Mouse (Mus musculus): Measurements from ENCODE around the gene Serpinh1. TPM values are rescaled to one million over a fixed set of nuclear protein-coding genes. Genes with fewer than 3 reads are reported as not detected.
A peak's percentile ranks its signal among the peaks of the same experiment; 100 is the strongest.

Gene Serpinh1
- polyA plus RNA-seq, 1 experiment from 2014 or later, result 38.7 TPM

- H3K27me3 ChIP-seq (ENCODE audit: control insufficient read depth, insufficient read depth, low read length), result no peaks in the 10 kb centered on the region
- ATAC-seq (ENCODE audit: low read depth), result no peak
- H3K4me3 ChIP-seq (ENCODE audit: low read depth, low read length), result no peak overlapping the region
- no peaks in the 10 kb centered on the region for H3K36me3 ChIP-seq (ENCODE audit: control insufficient read depth, insufficient read depth, low read length)
- 90% methylated on average over 8 of the region's 8 CpGs for WGBS
- peaks cover 34% of the 10 kb centered on the region for H3K4me1 ChIP-seq (ENCODE audit: control insufficient read depth, insufficient read depth, low read length)
- H3K9me3 ChIP-seq (ENCODE audit: control insufficient read depth, low read length), result no peaks in the 10 kb centered on the region
- no peak overlapping the region for H3K9ac ChIP-seq (replicated peaks; ENCODE audit: low read depth, low read length)
- no peak overlapping the region for H3K4me2 ChIP-seq (ENCODE audit: low read depth, low read length)
- H3K27ac ChIP-seq (ENCODE audit: low read depth, low read length), result no peak overlapping the region
Observed at GRCm38 (mm10) chr7:99358371-99358770, 5.3 kb upstream of the Serpinh1 start.

GRCm38 (mm10) chr7:99357201-99357600, 4.2 kb upstream of the Serpinh1 start:
- no peak for ATAC-seq (ENCODE audit: low read depth)
- peaks cover 39% of the 10 kb centered on the region for H3K4me1 ChIP-seq (ENCODE audit: control insufficient read depth, insufficient read depth, low read length)
- no peak overlapping the region for H3K9ac ChIP-seq (replicated peaks; ENCODE audit: low read depth, low read length)
- H3K36me3 ChIP-seq (ENCODE audit: control insufficient read depth, insufficient read depth, low read length), result no peaks in the 10 kb centered on the region
- H3K9me3 ChIP-seq (ENCODE audit: control insufficient read depth, low read length), result no peaks in the 10 kb centered on the region
- WGBS, result 55% methylated on average over 7 of the region's 7 CpGs
- no peaks in the 10 kb centered on the region for H3K27me3 ChIP-seq (ENCODE audit: control insufficient read depth, insufficient read depth, low read length)
- no peak overlapping the region for H3K4me3 ChIP-seq (ENCODE audit: low read depth, low read length)
- no peak overlapping the region for H3K4me2 ChIP-seq (ENCODE audit: low read depth, low read length)
- peak overlapping the region; percentile 71; the same call in 1 of the 2 replicates for H3K27ac ChIP-seq (ENCODE audit: low read depth, low read length)

GRCm38 (mm10) chr7:99356244-99356930, 3.3 kb upstream of the Serpinh1 start:
- Histone ChIP-seq H3K4me3 (ENCODE audit: low read depth, low read length) (no peak overlapping the region), H3K27ac (ENCODE audit: low read depth, low read length) (peak overlapping the region; percentile 71), H3K4me1 (ENCODE audit: control insufficient read depth, insufficient read depth, low read length) (peaks cover 47% of the 10 kb centered on the region), H3K27me3 (ENCODE audit: control insufficient read depth, insufficient read depth, low read length) (no peaks in the 10 kb centered on the region), H3K36me3 (ENCODE audit: control insufficient read depth, insufficient read depth, low read length) (no peaks in the 10 kb centered on the region), H3K4me2 (ENCODE audit: low read depth, low read length) (no peak overlapping the region), H3K9me3 (ENCODE audit: control insufficient read depth, low read length) (no peaks in the 10 kb centered on the region), H3K9ac (replicated peaks; ENCODE audit: low read depth, low read length) (no peak overlapping the region)
- no peak for ATAC-seq (ENCODE audit: low read depth)
- 43% methylated on average over 9 of the region's 9 CpGs for WGBS

- no peaks in the 10 kb centered on the region for H3K27me3 ChIP-seq (ENCODE audit: control insufficient read depth, insufficient read depth, low read length)
- H3K9ac ChIP-seq (replicated peaks; ENCODE audit: low read depth, low read length), result no peak overlapping the region
- H3K36me3 ChIP-seq (ENCODE audit: control insufficient read depth, insufficient read depth, low read length), result no peaks in the 10 kb centered on the region
- no peak overlapping the region for H3K4me3 ChIP-seq (ENCODE audit: low read depth, low read length)
- H3K27ac ChIP-seq (ENCODE audit: low read depth, low read length), result peak overlapping the region; percentile 71
- ATAC-seq (ENCODE audit: low read depth), result no peak
- H3K4me1 ChIP-seq (ENCODE audit: control insufficient read depth, insufficient read depth, low read length), result peaks cover 41% of the 10 kb centered on the region
- H3K9me3 ChIP-seq (ENCODE audit: control insufficient read depth, low read length), result no peaks in the 10 kb centered on the region
- H3K4me2 ChIP-seq (ENCODE audit: low read depth, low read length), result peak overlapping the region; percentile 32; the same call in 1 of the 2 replicates
- 11% methylated on average over 7 of the region's 7 CpGs for WGBS
Observed at GRCm38 (mm10) chr7:99355731-99356131, 2.7 kb upstream of the Serpinh1 start.

- peaks cover 36% of the 10 kb centered on the region for H3K4me1 ChIP-seq (ENCODE audit: control insufficient read depth, insufficient read depth, low read length)
- peak; percentile 28; the same call in 1 of the 2 replicates for ATAC-seq (ENCODE audit: low read depth)
- WGBS, result 2% methylated on average over 18 of the region's 18 CpGs
Observed at GRCm38 (mm10) chr7:99351802-99352517, 1.1 kb downstream of the Serpinh1 start.

GRCm38 (mm10) chr7:99351104-99351801, 1.8 kb downstream of the Serpinh1 start:
- no peaks in the 10 kb centered on the region; the same call in 1 of the 2 replicates for H3K36me3 ChIP-seq (ENCODE audit: control insufficient read depth, insufficient read depth, low read length)
- H3K27me3 ChIP-seq (ENCODE audit: control insufficient read depth, insufficient read depth, low read length), result no peaks in the 10 kb centered on the region
- H3K4me1 ChIP-seq (ENCODE audit: control insufficient read depth, insufficient read depth, low read length), result peaks cover 29% of the 10 kb centered on the region
- H3K9ac ChIP-seq (replicated peaks; ENCODE audit: low read depth, low read length), result peak overlapping the region; percentile 68
- peak overlapping the region; percentile 79 for H3K27ac ChIP-seq (ENCODE audit: low read depth, low read length)
- ATAC-seq (ENCODE audit: low read depth), result no peak
- no peaks in the 10 kb centered on the region for H3K9me3 ChIP-seq (ENCODE audit: control insufficient read depth, low read length)
- 12% methylated on average over 12 of the region's 12 CpGs for WGBS
- peak overlapping the region; percentile 61 for H3K4me2 ChIP-seq (ENCODE audit: low read depth, low read length)
- peak overlapping the region; percentile 37 for H3K4me3 ChIP-seq (ENCODE audit: low read depth, low read length)

More at GRCm38 (mm10) chr7:99351802-99352517, 1.1 kb downstream of the Serpinh1 start:
- peak overlapping the region; percentile 68 for H3K9ac ChIP-seq (replicated peaks; ENCODE audit: low read depth, low read length)
- no peaks in the 10 kb centered on the region for H3K9me3 ChIP-seq (ENCODE audit: control insufficient read depth, low read length)
- no peaks in the 10 kb centered on the region for H3K27me3 ChIP-seq (ENCODE audit: control insufficient read depth, insufficient read depth, low read length)
- H3K4me3 ChIP-seq (ENCODE audit: low read depth, low read length), result peak overlapping the region; percentile 37
- H3K27ac ChIP-seq (ENCODE audit: low read depth, low read length), result peak overlapping the region; percentile 79
- peak overlapping the region; percentile 61 for H3K4me2 ChIP-seq (ENCODE audit: low read depth, low read length)
- no peaks in the 10 kb centered on the region; the same call in 1 of the 2 replicates for H3K36me3 ChIP-seq (ENCODE audit: control insufficient read depth, insufficient read depth, low read length)

- Histone ChIP-seq H3K27me3 (ENCODE audit: control insufficient read depth, insufficient read depth, low read length) (no peaks in the 10 kb centered on the region), H3K4me1 (ENCODE audit: control insufficient read depth, insufficient read depth, low read length) (peaks cover 19% of the 10 kb centered on the region; the same call in 1 of the 2 replicates), H3K27ac (ENCODE audit: low read depth, low read length) (no peak overlapping the region), H3K9ac (replicated peaks; ENCODE audit: low read depth, low read length) (no peak overlapping the region), H3K36me3 (ENCODE audit: control insufficient read depth, insufficient read depth, low read length) (no peaks in the 10 kb centered on the region; the same call in 1 of the 2 replicates), H3K4me2 (ENCODE audit: low read depth, low read length) (peak overlapping the region; percentile 61), H3K4me3 (ENCODE audit: low read depth, low read length) (peak overlapping the region; percentile 9; the same call in 1 of the 2 replicates), H3K9me3 (ENCODE audit: control insufficient read depth, low read length) (no peaks in the 10 kb centered on the region)
- 87% methylated on average over 9 of the region's 9 CpGs for WGBS
- no peak for ATAC-seq (ENCODE audit: low read depth)
Observed at GRCm38 (mm10) chr7:99349782-99350720, 3.0 kb downstream of the Serpinh1 start.

GRCm38 (mm10) chr7:99348883-99349282, 4.2 kb downstream of the Serpinh1 start:
- Histone ChIP-seq H3K36me3 (ENCODE audit: control insufficient read depth, insufficient read depth, low read length) (no peaks in the 10 kb centered on the region; the same call in 1 of the 2 replicates), H3K9me3 (ENCODE audit: control insufficient read depth, low read length) (no peaks in the 10 kb centered on the region), H3K4me1 (ENCODE audit: control insufficient read depth, insufficient read depth, low read length) (peaks cover 18% of the 10 kb centered on the region; the same call in 1 of the 2 replicates), H3K27ac (ENCODE audit: low read depth, low read length) (no peak overlapping the region), H3K9ac (replicated peaks; ENCODE audit: low read depth, low read length) (no peak overlapping the region), H3K4me3 (ENCODE audit: low read depth, low read length) (no peak overlapping the region), H3K27me3 (ENCODE audit: control insufficient read depth, insufficient read depth, low read length) (no peaks in the 10 kb centered on the region), H3K4me2 (ENCODE audit: low read depth, low read length) (no peak overlapping the region)
- no peak for ATAC-seq (ENCODE audit: low read depth)
- 96% methylated on average over 26 of the region's 26 CpGs for WGBS
